Mouse (Mus musculus) midbrain, embryonic 13.5 days (tissue): Measurements from ENCODE around the gene Larp4b. TPM values are rescaled to one million over a fixed set of nuclear protein-coding genes. Genes with fewer than 3 reads are reported as not detected.

Experiments used
- ATAC-seq: fragments of 200-750 bp; cut with Nextera tagmentation; 2 replicates; pipeline ENCODE4 v1.8.0; 2017; ENCODE audit warnings: mild to moderate bottlenecking, moderate TSS enrichment, moderate library complexity
- H3K27ac ChIP-seq: fragments of 300-500 bp; sonication (generic); 2 replicates; pipeline ENCODE4 v1.5.1; 2015; ENCODE audit warnings: inconsistent platforms, mild to moderate bottlenecking, moderate library complexity
- H3K27me3 ChIP-seq: fragments of 300-500 bp; sonication (generic); 2 replicates; pipeline ENCODE4 v1.6.1; 2015; ENCODE audit warnings: mild to moderate bottlenecking, inconsistent platforms
- H3K36me3 ChIP-seq: fragments of 300-500 bp; sonication (generic); 2 replicates; pipeline ENCODE4 v1.6.1; 2015; ENCODE audit warnings: mild to moderate bottlenecking, inconsistent platforms
- H3K4me1 ChIP-seq: fragments of 300-500 bp; sonication (generic); replicated peaks from 2 replicates; pipeline ENCODE4 v1.6.1; 2015; ENCODE audit warnings: inconsistent platforms
- H3K4me2 ChIP-seq: fragments of 300-500 bp; sonication (generic); replicated peaks from 2 replicates; pipeline ENCODE4 v1.6.1; 2015; ENCODE audit warnings: moderate library complexity, mild to moderate bottlenecking, inconsistent platforms
- H3K4me3 ChIP-seq: fragments of 300-500 bp; sonication (generic); replicated peaks from 2 replicates; pipeline ENCODE4 v1.5.1; 2015; ENCODE audit warnings: mild to moderate bottlenecking, inconsistent platforms
- H3K9ac ChIP-seq: fragments of 300-500 bp; sonication (generic); replicated peaks from 2 replicates; pipeline ENCODE4 v1.6.1; 2015; ENCODE audit warnings: mild to moderate bottlenecking, inconsistent platforms
- H3K9me3 ChIP-seq: fragments of 300-500 bp; sonication (generic); 2 replicates; pipeline ENCODE4 v1.6.1; 2016; ENCODE audit warnings: mild to moderate bottlenecking, inconsistent platforms
- WGBS: fragments of 180-500 bp; shearing (Covaris S2); methylation state at CpG from one replicate; pipeline ENCODE4 v1.1.7; 2015; 5-methylcytosine and 5-hydroxymethylcytosine counted together
- polyA plus RNA-seq: library from polyadenylated mRNA; unstranded; fragments of >200 nt; fragmentation: Nextera tagmentation; extraction: Ambion mirVana; gene quantifications from 2 replicates; pipeline ENCODE4 v1.2.1, GENCODE M21; 2015

Gene Larp4b
- polyA plus RNA-seq, 1 experiment from 2014 or later = 34.1 TPM

DNA sequence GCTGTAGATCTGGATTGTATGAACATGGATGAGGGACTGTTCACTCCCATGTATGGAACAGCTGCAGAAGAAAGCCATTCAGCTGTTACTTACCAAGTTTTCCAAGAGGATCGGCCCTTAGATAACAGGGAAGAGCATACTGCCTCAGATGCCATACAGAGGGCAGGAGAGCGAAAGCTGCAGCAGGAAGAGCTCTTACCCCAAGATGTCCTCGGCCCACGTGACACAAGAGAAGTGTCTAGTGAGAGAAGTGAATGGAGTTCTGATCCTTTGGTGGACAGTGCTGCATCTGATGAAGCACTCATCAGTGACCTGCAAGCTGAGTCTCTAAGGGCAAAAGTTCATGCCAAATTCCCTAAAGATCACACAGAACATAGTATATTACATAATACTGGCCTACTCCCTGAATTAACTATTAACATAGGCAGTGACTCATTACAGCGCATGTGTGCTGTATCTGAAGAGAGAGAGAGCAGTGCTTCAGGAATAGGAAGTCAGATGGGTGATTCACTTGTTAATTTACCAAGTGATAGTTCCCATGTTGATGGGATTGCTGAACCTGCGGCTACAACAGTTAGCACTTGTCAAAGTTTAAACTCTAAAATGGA is 35.1 kb downstream of the Larp4b start:
- no peak overlapping the region for H3K9ac ChIP-seq
- no peaks in the 10 kb centered on the region for H3K27me3 ChIP-seq
- peaks cover 54% of the 10 kb centered on the region for H3K36me3 ChIP-seq
- no peak overlapping the region for H3K4me2 ChIP-seq
- H3K27ac ChIP-seq = no peak overlapping the region
- H3K9me3 ChIP-seq = no peaks in the 10 kb centered on the region
- ATAC-seq = no peak
- H3K4me3 ChIP-seq = no peak overlapping the region
- WGBS = 97% methylated on average over 6 of the region's 6 CpGs
- no peaks in the 10 kb centered on the region for H3K4me1 ChIP-seq

GRCm38 (mm10) chr13:9134421-9134820 is 40.7 kb downstream of the Larp4b start:
- ATAC-seq = no peak
- no peaks in the 10 kb centered on the region for H3K9me3 ChIP-seq

DNA sequence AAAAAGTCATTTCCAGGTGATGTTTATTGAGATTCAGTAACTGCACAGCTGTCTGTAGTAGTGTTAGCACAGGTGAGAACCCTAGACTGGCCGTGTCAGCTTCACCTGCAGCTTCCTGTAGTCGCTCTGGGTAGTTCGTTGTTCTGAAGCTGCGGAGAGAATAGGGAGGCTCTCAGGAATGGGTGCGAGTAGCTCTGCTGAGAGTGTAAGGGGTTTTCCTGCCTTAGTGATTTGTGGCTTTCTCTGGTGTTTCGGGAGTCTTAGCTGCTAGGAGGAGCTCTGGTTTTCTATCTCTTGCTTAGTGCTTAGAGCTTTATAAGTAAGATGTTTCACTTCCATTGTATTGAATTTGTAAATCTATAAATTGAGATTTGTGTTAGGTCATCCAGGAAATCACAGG is 42.4 kb downstream of the Larp4b start:
- Histone ChIP-seq H3K9me3 (no peaks in the 10 kb centered on the region), H3K36me3 (peaks cover 50% of the 10 kb centered on the region), H3K4me2 (no peak overlapping the region), H3K4me1 (no peaks in the 10 kb centered on the region), H3K27me3 (no peaks in the 10 kb centered on the region), H3K27ac (no peak overlapping the region), H3K9ac (no peak overlapping the region), H3K4me3 (no peak overlapping the region)
- no peak for ATAC-seq
- WGBS = 92% methylated on average over 6 of the region's 6 CpGs

More at GRCm38 (mm10) chr13:9134421-9134820, 40.7 kb downstream of the Larp4b start:
- Histone ChIP-seq H3K27ac (no peak overlapping the region), H3K27me3 (no peaks in the 10 kb centered on the region), H3K36me3 (peaks cover 48% of the 10 kb centered on the region), H3K4me2 (no peak overlapping the region), H3K4me3 (no peak overlapping the region), H3K9ac (no peak overlapping the region), H3K4me1 (no peaks in the 10 kb centered on the region)
- WGBS = 89% methylated on average over 2 of the region's 2 CpGs

DNA sequence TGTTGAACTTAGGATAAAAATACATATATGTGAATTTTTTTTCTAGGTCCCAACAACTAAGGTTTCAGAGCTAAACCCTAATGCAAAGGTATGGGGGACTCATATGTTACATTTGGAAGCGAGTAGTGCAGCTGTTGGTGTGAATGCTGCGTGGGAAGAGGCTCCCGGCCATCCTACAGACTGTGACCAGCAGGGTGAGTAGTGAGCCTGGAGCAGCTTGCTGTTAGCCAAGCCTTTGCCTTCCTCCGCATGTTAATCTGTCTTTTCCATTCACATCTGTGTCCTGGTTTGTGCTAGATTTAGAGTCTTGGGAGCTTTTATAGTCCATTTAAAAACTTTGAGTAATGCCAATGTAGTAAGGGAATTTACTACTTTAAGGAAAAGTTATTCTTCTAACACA is 43.1 kb downstream of the Larp4b start:
- H3K9me3 ChIP-seq = no peaks in the 10 kb centered on the region
- H3K27ac ChIP-seq = no peak overlapping the region
- H3K9ac ChIP-seq = no peak overlapping the region
- 74% methylated on average over 4 of the region's 4 CpGs for WGBS
- no peak overlapping the region for H3K4me2 ChIP-seq
- no peak overlapping the region for H3K4me3 ChIP-seq
- H3K36me3 ChIP-seq = peaks cover 57% of the 10 kb centered on the region
- H3K27me3 ChIP-seq = no peaks in the 10 kb centered on the region
- ATAC-seq = no peak
- H3K4me1 ChIP-seq = peaks cover 2% of the 10 kb centered on the region; the same call in 1 of the 2 replicates

- no peaks in the 10 kb centered on the region for H3K27me3 ChIP-seq
- no peak overlapping the region for H3K27ac ChIP-seq
- no peaks in the 10 kb centered on the region for H3K9me3 ChIP-seq
- WGBS = 88% methylated on average over 6 of the region's 6 CpGs
- H3K4me1 ChIP-seq = peaks cover 10% of the 10 kb centered on the region
- no peak overlapping the region for H3K4me2 ChIP-seq
- peaks cover 67% of the 10 kb centered on the region for H3K36me3 ChIP-seq
- ATAC-seq = no peak
- no peak overlapping the region for H3K4me3 ChIP-seq
- H3K9ac ChIP-seq = no peak overlapping the region
Observed at GRCm38 (mm10) chr13:9139466-9139991, 45.8 kb downstream of the Larp4b start.

- Histone ChIP-seq H3K27ac (no peak overlapping the region), H3K9me3 (no peaks in the 10 kb centered on the region), H3K4me3 (no peak overlapping the region), H3K27me3 (no peaks in the 10 kb centered on the region), H3K36me3 (peaks cover 66% of the 10 kb centered on the region), H3K4me2 (no peak overlapping the region), H3K4me1 (peaks cover 10% of the 10 kb centered on the region), H3K9ac (no peak overlapping the region)
- 88% methylated on average over 10 of the region's 10 CpGs for WGBS
- no peak for ATAC-seq
Observed at GRCm38 (mm10) chr13:9140204-9140603, 46.5 kb downstream of the Larp4b start.

DNA sequence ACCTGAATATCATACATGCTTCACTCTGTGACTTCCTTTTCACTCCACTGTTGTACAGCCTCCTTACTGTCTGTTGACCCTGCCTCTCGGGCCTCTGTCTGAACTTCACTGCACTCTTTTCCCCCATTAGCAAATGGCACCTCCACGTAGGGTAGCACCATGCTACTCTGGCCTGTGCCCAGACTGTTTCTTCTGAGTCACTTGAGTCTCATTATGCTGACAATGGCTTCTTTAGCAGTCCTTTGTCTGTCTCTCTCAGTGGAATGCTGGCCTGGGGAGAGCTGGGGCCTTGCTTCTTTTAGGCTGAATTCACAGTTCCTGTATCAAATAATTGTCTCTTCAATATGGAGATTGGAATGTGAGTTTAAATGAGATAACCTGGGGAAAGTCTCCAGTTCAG is 48.7 kb downstream of the Larp4b start:
- no peak overlapping the region for H3K4me3 ChIP-seq
- no peaks in the 10 kb centered on the region for H3K9me3 ChIP-seq
- no peaks in the 10 kb centered on the region for H3K27me3 ChIP-seq
- peak; percentile 58; the same call in 1 of the 2 replicates for ATAC-seq
- 13% methylated on average over 2 of the region's 2 CpGs for WGBS
- peaks cover 63% of the 10 kb centered on the region for H3K36me3 ChIP-seq
- H3K27ac ChIP-seq = no peak overlapping the region
- H3K4me2 ChIP-seq = no peak overlapping the region
- H3K9ac ChIP-seq = no peak overlapping the region
- peaks cover 10% of the 10 kb centered on the region for H3K4me1 ChIP-seq

DNA sequence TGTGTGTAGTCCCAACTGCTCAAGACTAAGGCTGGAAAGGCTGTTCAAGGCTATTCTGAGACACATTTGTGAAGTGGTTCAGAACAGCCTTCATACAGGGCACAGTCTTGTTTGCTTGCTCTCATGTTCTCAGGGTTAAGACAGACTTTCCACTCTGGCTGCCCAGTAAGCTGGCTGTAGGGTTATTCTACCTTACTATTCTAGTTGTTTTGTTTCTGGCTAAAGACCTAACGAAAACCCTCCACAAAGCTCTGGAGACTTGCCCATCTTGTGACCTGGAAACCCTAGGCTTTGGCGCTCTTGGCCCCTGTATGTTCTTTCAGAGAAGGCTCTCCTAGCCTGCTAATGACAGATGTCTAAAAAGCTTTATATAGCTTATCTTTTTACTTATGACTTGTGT is 55.1 kb downstream of the Larp4b start:
- H3K4me1 ChIP-seq = 0 out of 2 replicates have a peak, but pooled peaks cover 7% of the 10 kb centered on the region
- H3K27me3 ChIP-seq = no peaks in the 10 kb centered on the region
- no peak for ATAC-seq
- no peak overlapping the region for H3K27ac ChIP-seq
- H3K4me3 ChIP-seq = no peak overlapping the region
- 77% methylated on average over 2 of the region's 2 CpGs for WGBS
- no peaks in the 10 kb centered on the region for H3K9me3 ChIP-seq
- no peak overlapping the region for H3K4me2 ChIP-seq
- H3K9ac ChIP-seq = no peak overlapping the region
- peaks cover 55% of the 10 kb centered on the region for H3K36me3 ChIP-seq

DNA sequence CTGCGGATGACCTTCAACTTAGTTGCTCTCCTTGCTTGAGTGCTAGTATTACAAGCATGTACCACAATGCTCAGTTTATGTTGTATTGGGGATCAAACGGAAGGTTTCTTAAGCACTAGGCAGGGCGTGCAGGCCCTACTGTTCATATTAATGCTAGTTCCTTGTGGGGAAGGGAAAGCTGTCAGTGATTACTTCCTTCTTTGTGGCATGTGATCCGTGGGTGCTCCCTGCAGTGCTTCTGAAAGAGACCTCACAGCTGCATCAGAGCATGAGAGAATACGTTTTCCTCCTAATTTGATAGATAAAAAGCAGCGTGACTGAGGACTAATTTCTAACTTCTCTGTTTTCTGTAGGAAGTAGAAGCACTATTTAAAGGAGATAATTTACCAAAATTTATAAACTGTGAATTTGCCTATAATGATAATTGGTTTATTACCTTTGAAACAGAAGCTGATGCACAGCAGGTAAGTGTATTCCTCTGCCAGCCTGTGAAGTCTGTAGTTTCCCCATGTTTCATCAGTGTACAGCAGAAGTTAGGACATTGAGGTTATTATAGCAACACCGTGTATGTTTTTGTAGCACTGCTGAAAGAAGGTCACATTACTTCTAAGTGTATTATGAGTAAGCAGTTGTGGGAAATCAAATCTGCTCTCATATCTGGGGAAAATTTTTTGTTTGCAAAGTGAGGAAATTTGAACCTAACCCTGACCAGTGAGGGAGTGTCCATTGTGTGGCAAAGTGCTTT is 56.0 kb downstream of the Larp4b start:
- Histone ChIP-seq H3K27ac (no peak overlapping the region), H3K4me2 (no peak overlapping the region), H3K27me3 (no peaks in the 10 kb centered on the region), H3K4me3 (no peak overlapping the region), H3K4me1 (0 out of 2 replicates have a peak, but pooled peaks cover 7% of the 10 kb centered on the region), H3K9me3 (no peaks in the 10 kb centered on the region), H3K9ac (no peak overlapping the region), H3K36me3 (peaks cover 56% of the 10 kb centered on the region)
- ATAC-seq = no peak
- 48% methylated on average over 7 of the region's 7 CpGs for WGBS

DNA sequence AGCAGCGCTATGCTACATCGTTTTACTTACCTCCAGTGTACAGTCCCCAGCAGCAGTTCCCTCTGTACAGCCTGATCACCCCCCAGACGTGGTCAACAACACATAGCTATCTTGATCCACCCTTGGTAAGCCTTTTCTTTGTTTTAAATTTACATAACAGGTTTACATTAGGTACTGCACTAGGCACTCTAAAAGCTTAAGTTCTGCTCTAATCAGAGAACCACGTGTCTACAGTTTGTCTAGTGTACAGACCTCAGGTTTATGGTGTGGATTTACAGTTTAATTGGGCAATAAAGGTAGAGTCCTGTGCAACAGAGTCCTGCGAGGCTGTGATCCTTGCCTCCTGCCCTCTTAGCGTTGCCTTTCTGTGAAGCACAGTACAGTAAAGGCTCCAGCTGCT is 57.4 kb downstream of the Larp4b start:
- H3K36me3 ChIP-seq = peaks cover 60% of the 10 kb centered on the region
- 95% methylated on average over 6 of the region's 6 CpGs for WGBS

GRCm38 (mm10) chr13:9151619-9152018 is 57.9 kb downstream of the Larp4b start:
- H3K27ac ChIP-seq = no peak overlapping the region
- H3K36me3 ChIP-seq = peaks cover 64% of the 10 kb centered on the region
- no peaks in the 10 kb centered on the region for H3K27me3 ChIP-seq
- H3K9me3 ChIP-seq = no peaks in the 10 kb centered on the region
- no peak for ATAC-seq
- H3K4me1 ChIP-seq = 0 out of 2 replicates have a peak, but pooled peaks cover 7% of the 10 kb centered on the region
- H3K4me2 ChIP-seq = no peak overlapping the region
- H3K9ac ChIP-seq = no peak overlapping the region
- H3K4me3 ChIP-seq = no peak overlapping the region
- WGBS = 95% methylated on average over 4 of the region's 4 CpGs

More for the DNA sequence above, 57.4 kb downstream of the Larp4b start:
- Histone ChIP-seq H3K9ac (no peak overlapping the region), H3K9me3 (no peaks in the 10 kb centered on the region), H3K27me3 (no peaks in the 10 kb centered on the region), H3K27ac (no peak overlapping the region), H3K4me1 (0 out of 2 replicates have a peak, but pooled peaks cover 7% of the 10 kb centered on the region), H3K4me2 (no peak overlapping the region), H3K4me3 (no peak overlapping the region)
- ATAC-seq = no peak

- no peak overlapping the region for H3K4me3 ChIP-seq
- WGBS = 94% methylated on average over 2 of the region's 2 CpGs
- H3K9me3 ChIP-seq = no peaks in the 10 kb centered on the region
- peaks cover 65% of the 10 kb centered on the region for H3K36me3 ChIP-seq
- 0 out of 2 replicates have a peak, but pooled peaks cover 7% of the 10 kb centered on the region for H3K4me1 ChIP-seq
- H3K27me3 ChIP-seq = no peaks in the 10 kb centered on the region
- no peak overlapping the region for H3K9ac ChIP-seq
- H3K4me2 ChIP-seq = no peak overlapping the region
- ATAC-seq = no peak
- H3K27ac ChIP-seq = no peak overlapping the region
Observed at GRCm38 (mm10) chr13:9152267-9152666, 58.6 kb downstream of the Larp4b start.
